Mouse (Mus musculus) yolk sac, embryonic 10.5 days (tissue): ENCODE data around the gene Dmkn.

Experiments used
- DNase-seq: peaks from one replicate; pipeline ENCODE4 v3.0.0-alpha.2; 2017; ENCODE audit warnings: low spot score

The Dmkn gene

GRCm38 (mm10) chr7:30761769-30762352 lies 1.7 kb upstream of the Dmkn start:
- DNase-seq = no peak

- no peak for DNase-seq
Measured at GRCm38 (mm10) chr7:30765173-30765572, 1.6 kb downstream of the Dmkn start.

- DNase-seq = no peak
Measured at GRCm38 (mm10) chr7:30766408-30766807, 2.9 kb downstream of the Dmkn start.

- DNase-seq = no peak
Measured at GRCm38 (mm10) chr7:30769236-30769635, 5.7 kb downstream of the Dmkn start.

- DNase-seq = no peak
Measured at GRCm38 (mm10) chr7:30776104-30776503, 12.5 kb downstream of the Dmkn start.

- DNase-seq = no peak
Measured at GRCm38 (mm10) chr7:30777081-30777579, 13.6 kb downstream of the Dmkn start.

GRCm38 (mm10) chr7:30777911-30778310 lies 14.4 kb downstream of the Dmkn start:
- DNase-seq = no peak

- DNase-seq = no peak
Measured at GRCm38 (mm10) chr7:30781792-30782191, 18.2 kb downstream of the Dmkn start.

GRCm38 (mm10) chr7:30782658-30783057 lies 19.1 kb downstream of the Dmkn start:
- no peak for DNase-seq

- no peak for DNase-seq
Measured at GRCm38 (mm10) chr7:30785154-30785553, 21.6 kb downstream of the Dmkn start.

- no peak for DNase-seq
Measured at GRCm38 (mm10) chr7:30785721-30786546, 22.4 kb downstream of the Dmkn start.

GRCm38 (mm10) chr7:30787377-30788022 lies 23.9 kb downstream of the Dmkn start, which contains the start of gene Krtdap:
Gene Krtdap (plus strand): TSS chr7:30787896.
- no peak for DNase-seq

- DNase-seq = no peak
Measured at GRCm38 (mm10) chr7:30790141-30790540, 26.6 kb downstream of the Dmkn start.

GRCm38 (mm10) chr7:30791921-30792320 lies 28.4 kb downstream of the Dmkn start:
- peak; percentile 49 for DNase-seq

GRCm38 (mm10) chr7:30794921-30795320 lies 31.4 kb downstream of the Dmkn start:
- DNase-seq = no peak

- no peak for DNase-seq
Measured at GRCm38 (mm10) chr7:30796790-30797189, 33.2 kb downstream of the Dmkn start.

- no peak for DNase-seq
Measured at GRCm38 (mm10) chr7:30800653-30801052, 37.1 kb downstream of the Dmkn start.

- no peak for DNase-seq
Measured at GRCm38 (mm10) chr7:30803256-30803655, 39.7 kb downstream of the Dmkn start.

- DNase-seq = no peak
Measured at GRCm38 (mm10) chr7:30804026-30804715, 40.6 kb downstream of the Dmkn start.

- DNase-seq = no peak
Measured at GRCm38 (mm10) chr7:30805924-30806323, 42.4 kb downstream of the Dmkn start.

- DNase-seq = no peak
Measured at GRCm38 (mm10) chr7:30810319-30810718, 46.8 kb downstream of the Dmkn start.

- DNase-seq = no peak
Measured at GRCm38 (mm10) chr7:30811757-30812290, 48.3 kb downstream of the Dmkn start.
